In genomic region chr10:30844191-30845010, GRCm38 (mm10) we compare ENCODE assay signal across 9 mouse cellular contexts. TPM values are rescaled to one million over a fixed set of nuclear protein-coding genes. Genes with fewer than 3 reads are reported as not detected.
DNase-seq lines count a peak whose midpoint lies in the region; ATAC-seq and TF ChIP-seq lines count a peak whose summit lies in the region.
"Had no signal": no experiment of that assay in that cellular context is flagged by ENCODE, and none has a peak within 500 bp of the region (broad histone marks: within the 10 kb centered on the region; RNA-seq: fewer than 3 reads in every experiment).

No protein-coding gene starts in this region.

- TF ChIP-seq EP300 in liver, embryonic 14.5 days (IDR thresholded peaks at IDR 0.05; ENCODE audit: low read depth), result no peak

- peak; percentile 6 for DNase-seq in gastrocnemius, postnatal 10 days
- DNase-seq in gastrocnemius, postnatal 25 days, result no peak
- DNase-seq in adrenal gland, postnatal 36 days, result peak; percentile 12 to 17
- DNase-seq in hindbrain, postnatal 0 days (ENCODE audit: low spot score), result peak; percentile 21
- DNase-seq in liver, embryonic 14.5 days (ENCODE audit: low read depth in 3 of 3, low spot score in 3 of 3), result no peak
- peak; percentile 57 for DNase-seq in retina, postnatal 1 day
- DNase-seq in frontal cortex, postnatal 25 days (ENCODE audit: low spot score in 2 of 2), result no peak

- peaks cover 59% of the 10 kb centered on the region for H3K27me3 ChIP-seq in forebrain, embryonic 12.5 days
- H3K27me3 ChIP-seq in hindbrain, postnatal 0 days (ENCODE audit: insufficient read depth, low read length), result peaks cover 10% of the 10 kb centered on the region; the same call in 1 of the 2 replicates
- H3K27me3 ChIP-seq in liver, embryonic 14.5 days (ENCODE audit: control insufficient read depth, insufficient read depth, low read length), result peaks cover 68% of the 10 kb centered on the region

- no peak for TF ChIP-seq CTCF in hindbrain, postnatal 0 days (IDR thresholded peaks at IDR 0.05; ENCODE audit: low read depth)
- no peak for TF ChIP-seq CTCF in liver, embryonic 14.5 days (IDR thresholded peaks at IDR 0.05; ENCODE audit: low read depth)

- WGBS in forebrain, embryonic 12.5 days, result under 1% methylated on average over 30 of the region's 30 CpGs
- 6% methylated on average over 30 of the region's 30 CpGs for WGBS in hindbrain, postnatal 0 days
- 6% methylated on average over 30 of the region's 30 CpGs for WGBS in liver, embryonic 14.5 days (ENCODE audit: insufficient replicate concordance)

- peak overlapping the region; percentile 61 for H3K4me3 ChIP-seq in forebrain, embryonic 12.5 days (replicated peaks)
- H3K4me3 ChIP-seq in hindbrain, postnatal 0 days (ENCODE audit: low read length), result peak overlapping the region; percentile 70
- H3K4me3 ChIP-seq in liver, embryonic 14.5 days (ENCODE audit: insufficient read depth in 1 of 2, low read depth in 2 of 2, low read length in 2 of 2), result no peak overlapping the region; a peak in 1 of 4 replicates

- H3K9ac ChIP-seq in forebrain, embryonic 12.5 days, result peak overlapping the region; percentile 30; the same call in 1 of the 2 replicates
- no peak overlapping the region; the same call in 1 of the 2 replicates for H3K9ac ChIP-seq in hindbrain, postnatal 0 days (replicated peaks; ENCODE audit: low read length)
- no peak overlapping the region for H3K9ac ChIP-seq in liver, embryonic 14.5 days (replicated peaks)

- H3K9me3 ChIP-seq in forebrain, embryonic 12.5 days, result no peaks in the 10 kb centered on the region
- H3K9me3 ChIP-seq in hindbrain, postnatal 0 days (ENCODE audit: low read length), result no peaks in the 10 kb centered on the region
- no peaks in the 10 kb centered on the region for H3K9me3 ChIP-seq in liver, embryonic 14.5 days (ENCODE audit: control insufficient read depth, low read length)
- H3K9me3 ChIP-seq: G1E had no signal

- peaks cover 18% of the 10 kb centered on the region for H3K4me1 ChIP-seq in forebrain, embryonic 12.5 days
- H3K4me1 ChIP-seq in hindbrain, postnatal 0 days (ENCODE audit: insufficient read depth, low read length), result 0 out of 2 replicates have a peak, but pooled peaks cover 11% of the 10 kb centered on the region
- H3K4me1 ChIP-seq in liver, embryonic 14.5 days (replicated peaks; ENCODE audit: control insufficient read depth in 2 of 2, insufficient read depth in 2 of 2, low read length in 1 of 2), result peaks cover 0 to 2% of the 10 kb centered on the region in 2 experiments; a peak in 1 of 4 replicates

- no peaks in the 10 kb centered on the region for H3K36me3 ChIP-seq in forebrain, embryonic 12.5 days (replicated peaks)
- H3K36me3 ChIP-seq in hindbrain, postnatal 0 days (ENCODE audit: insufficient read depth, low read length), result no peaks in the 10 kb centered on the region
- H3K36me3 ChIP-seq in liver, embryonic 14.5 days (replicated peaks; ENCODE audit: control insufficient read depth, insufficient read depth, low read depth), result no peaks in the 10 kb centered on the region
- H3K36me3 ChIP-seq: G1E had no signal

- no peak for ATAC-seq in forebrain, embryonic 12.5 days (ENCODE audit: low FRiP score)
- no peak for ATAC-seq in hindbrain, postnatal 0 days
- no peak for ATAC-seq in liver, embryonic 14.5 days (ENCODE audit: insufficient read depth)

- H3K4me2 ChIP-seq in forebrain, embryonic 12.5 days, result peak overlapping the region; percentile 84
- peak overlapping the region; percentile 66 for H3K4me2 ChIP-seq in hindbrain, postnatal 0 days (ENCODE audit: low read depth, low read length)
- peak overlapping the region; percentile 41 for H3K4me2 ChIP-seq in liver, embryonic 14.5 days (ENCODE audit: low read depth)

- H3K27ac ChIP-seq in forebrain, embryonic 12.5 days, result peak overlapping the region; percentile 6; the same call in 1 of the 2 replicates
- H3K27ac ChIP-seq in hindbrain, postnatal 0 days, result peak overlapping the region; percentile 49; the same call in 1 of the 2 replicates
- no peak overlapping the region for H3K27ac ChIP-seq in liver, embryonic 14.5 days

RNA-seq across cellular contexts. Expression of gene Hey2, which starts 1.8 kb away (rescaled TPM):
- 1 to 10 TPM in 1 of 2 experiments, under 1 TPM in 1; 0.89 to 1.6 TPM for total RNA-seq in gastrocnemius, postnatal 10 days (2021)
- total RNA-seq in gastrocnemius, postnatal 25 days (2021), result 1 to 10 TPM in 1 of 2 experiments, under 1 TPM in 1; 0.59 to 1.0 TPM
- total RNA-seq in adrenal gland, postnatal 36 days (2021), result 1 to 10 TPM; 1.1 to 1.4 TPM
- 5.3 and 5.6 TPM in 2 replicates for polyA plus RNA-seq in forebrain, embryonic 12.5 days (2016; fragmentation: Nextera tagmentation; extraction: Ambion mirVana)
- 7.2 and 10.2 TPM in 2 replicates for total RNA-seq in hindbrain, postnatal 0 days (2014; rRNA removed)
- 3.9 and 4.4 TPM in 2 replicates for polyA plus RNA-seq in hindbrain, postnatal 0 days (2015; fragmentation: Nextera tagmentation; extraction: Ambion mirVana)
- 0.60 and 0.65 TPM in 2 replicates for polyA plus RNA-seq in liver, embryonic 14.5 days (2012; rRNA removed)
- 0.22 and 0.34 TPM in 2 replicates for polyA plus RNA-seq in liver, embryonic 14.5 days (2014; fragmentation: Nextera tagmentation; extraction: Ambion mirVana)

RNA-seq across cellular contexts. Expression of gene Ncoa7, which starts 41.3 kb away (rescaled TPM):
- total RNA-seq in gastrocnemius, postnatal 10 days (2021), result 1 to 10 TPM; 5.6 to 9.6 TPM
- 1 to 10 TPM; 2.1 to 3.0 TPM for total RNA-seq in gastrocnemius, postnatal 25 days (2021)
- 10 to 100 TPM; 26.0 to 36.8 TPM for total RNA-seq in adrenal gland, postnatal 36 days (2021)
- polyA plus RNA-seq in forebrain, embryonic 12.5 days (2016; fragmentation: Nextera tagmentation; extraction: Ambion mirVana), result 9.4 and 11.1 TPM in 2 replicates
- 19.8 and 26.5 TPM in 2 replicates for total RNA-seq in hindbrain, postnatal 0 days (2014; rRNA removed)
- polyA plus RNA-seq in hindbrain, postnatal 0 days (2015; fragmentation: Nextera tagmentation; extraction: Ambion mirVana), result 23.4 and 24.4 TPM in 2 replicates
- 4.9 and 7.7 TPM in 2 replicates for polyA plus RNA-seq in liver, embryonic 14.5 days (2012; rRNA removed)
- polyA plus RNA-seq in liver, embryonic 14.5 days (2014; fragmentation: Nextera tagmentation; extraction: Ambion mirVana), result 9.0 and 10.6 TPM in 2 replicates

Comparison
In these comparisons a context has a peak if more than half of its experiments do, and no peak if none do; other contexts are left out.
1. DNase-seq: peak in gastrocnemius, postnatal 10 days (single experiment), adrenal gland, postnatal 36 days (2 of 2), hindbrain, postnatal 0 days (single experiment) and retina, postnatal 1 day (single experiment); none in gastrocnemius, postnatal 25 days (single experiment), liver, embryonic 14.5 days (0 of 3) and frontal cortex, postnatal 25 days (0 of 2).
2. H3K4me3 ChIP-seq: peak in forebrain, embryonic 12.5 days (single experiment) and hindbrain, postnatal 0 days (single experiment); none in liver, embryonic 14.5 days (0 of 2).
3. Peak in every context shown above with its lines, with median percentiles within 50 percentile points of each other: H3K4me2 ChIP-seq.